Mouse (Mus musculus) hindbrain, embryonic 14.5 days (tissue): ENCODE measurements around the gene Ywhae. TPM values are rescaled to one million over a fixed set of nuclear protein-coding genes. Genes with fewer than 3 reads are reported as not detected.

Experiments
- polyA plus RNA-seq: library from polyadenylated mRNA; unstranded; fragments of >200 nt; fragmentation: Nextera tagmentation; extraction: Ambion mirVana; gene quantifications from 2 replicates; pipeline ENCODE4 v1.2.1, GENCODE M21; 2014

Ywhae gene
- polyA plus RNA-seq, 1 experiment from 2014 or later: 1,491 TPM

Other genes starting within 250 kb of the Ywhae start
- gene Prpf8, start 246.1 kb upstream of the Ywhae start, polyA plus RNA-seq: 74.5 and 83.2 TPM in 2 replicates
- gene Rilp, start 222.8 kb upstream of the Ywhae start, polyA plus RNA-seq: 2.8 and 3.1 TPM in 2 replicates
- 3.5 and 4.2 TPM in 2 replicates for gene Scarf1, start 219.3 kb upstream of the Ywhae start, polyA plus RNA-seq
- 13.8 and 15.2 TPM in 2 replicates for gene Slc43a2, start 201.2 kb upstream of the Ywhae start, polyA plus RNA-seq
- gene Pitpna, start 144.8 kb upstream of the Ywhae start, polyA plus RNA-seq: 136 and 159 TPM in 2 replicates
- gene Inpp5k, start 101.9 kb upstream of the Ywhae start, polyA plus RNA-seq: 42.3 and 44.9 TPM in 2 replicates
- gene Myo1c, start 82.4 kb upstream of the Ywhae start, polyA plus RNA-seq: 8.7 and 10.4 TPM in 2 replicates
- gene Crk, start 53.6 kb upstream of the Ywhae start, polyA plus RNA-seq: 102 and 115 TPM in 2 replicates
- 2.9 and 3.7 TPM in 2 replicates for gene Doc2b, start 63.2 kb downstream of the Ywhae start, polyA plus RNA-seq
- gene Rph3al, start 205.6 kb downstream of the Ywhae start, polyA plus RNA-seq: 2.9 and 3.3 TPM in 2 replicates